Mouse (Mus musculus): ENCODE results near the gene Kcnj9.
A peak's percentile ranks its signal among the peaks of the same experiment; 100 is the strongest.

Gene Kcnj9

GRCm38 (mm10) chr1:172329131-172329530 is at the start of gene Kcnj9:
Gene Kcnj9, minus strand, starts transcription at chr1:172329318.
- peak in 1 of 2 experiments; percentile 64 for DNase-seq (ENCODE audit: low spot score in 2 of 2)

GRCm38 (mm10) chr1:172376758-172377458 is 47.8 kb upstream of the Kcnj9 start:
- no peak for DNase-seq (ENCODE audit: low spot score in 2 of 2)

- peak; percentile 92 to 97 for DNase-seq (ENCODE audit: low spot score in 2 of 2)
Measured at GRCm38 (mm10) chr1:172376198-172376667, 47.1 kb upstream of the Kcnj9 start, which contains the start of gene Pigm. Gene Pigm, plus strand, starts transcription at chr1:172376546.

- DNase-seq (ENCODE audit: low spot score in 2 of 2): no peak
Measured at GRCm38 (mm10) chr1:172368768-172369418, 39.8 kb upstream of the Kcnj9 start.

GRCm38 (mm10) chr1:172364684-172365083 is 35.6 kb upstream of the Kcnj9 start:
- peak in 1 of 2 experiments; percentile 35 for DNase-seq (ENCODE audit: low spot score in 2 of 2)

GRCm38 (mm10) chr1:172358341-172358740 is 29.2 kb upstream of the Kcnj9 start:
- DNase-seq (ENCODE audit: low spot score in 2 of 2): no peak

- DNase-seq (ENCODE audit: low spot score in 2 of 2): peak in 1 of 2 experiments; percentile 52
Measured at GRCm38 (mm10) chr1:172357550-172357949, 28.4 kb upstream of the Kcnj9 start.

GRCm38 (mm10) chr1:172355336-172355735 is 26.2 kb upstream of the Kcnj9 start:
- DNase-seq (ENCODE audit: low spot score in 2 of 2): no peak

GRCm38 (mm10) chr1:172352453-172352852 is 23.3 kb upstream of the Kcnj9 start:
- DNase-seq (ENCODE audit: low spot score in 2 of 2): no peak

- no peak for DNase-seq (ENCODE audit: low spot score in 2 of 2)
Measured at GRCm38 (mm10) chr1:172352001-172352400, 22.9 kb upstream of the Kcnj9 start.

- DNase-seq (ENCODE audit: low spot score in 2 of 2): no peak
Measured at GRCm38 (mm10) chr1:172349916-172350812, 21.0 kb upstream of the Kcnj9 start.

- no peak for DNase-seq (ENCODE audit: low spot score in 2 of 2)
Measured at GRCm38 (mm10) chr1:172349504-172349903, 20.4 kb upstream of the Kcnj9 start.

GRCm38 (mm10) chr1:172347382-172347781 is 18.3 kb upstream of the Kcnj9 start:
- no peak for DNase-seq (ENCODE audit: low spot score in 2 of 2)

GRCm38 (mm10) chr1:172346707-172347106 is 17.6 kb upstream of the Kcnj9 start:
- DNase-seq (ENCODE audit: low spot score in 2 of 2): no peak

GRCm38 (mm10) chr1:172344820-172345219 is 15.7 kb upstream of the Kcnj9 start:
- no peak for DNase-seq (ENCODE audit: low spot score in 2 of 2)

GRCm38 (mm10) chr1:172343914-172344313 is 14.8 kb upstream of the Kcnj9 start:
- no peak for DNase-seq (ENCODE audit: low spot score in 2 of 2)

- DNase-seq (ENCODE audit: low spot score in 2 of 2): no peak
Measured at GRCm38 (mm10) chr1:172342729-172343128, 13.6 kb upstream of the Kcnj9 start.

- DNase-seq (ENCODE audit: low spot score in 2 of 2): no peak
Measured at GRCm38 (mm10) chr1:172341386-172341785, 12.3 kb upstream of the Kcnj9 start.

GRCm38 (mm10) chr1:172340729-172341321 is 11.7 kb upstream of the Kcnj9 start, which contains the start of gene Kcnj10:
Gene Kcnj10, plus strand, starts transcription at chr1:172341210.
- DNase-seq (ENCODE audit: low spot score in 2 of 2): peak; percentile 44 to 66

GRCm38 (mm10) chr1:172337411-172338185 is 8.5 kb upstream of the Kcnj9 start:
- no peak for DNase-seq (ENCODE audit: low spot score in 2 of 2)

- DNase-seq (ENCODE audit: low spot score in 2 of 2): no peak
Measured at GRCm38 (mm10) chr1:172335804-172336203, 6.7 kb upstream of the Kcnj9 start.
